ENCODE assay signal across 25 mouse cellular contexts in genomic region chr4:120606941-120607340, GRCm38 (mm10). TPM values are rescaled to one million over a fixed set of nuclear protein-coding genes. Genes with fewer than 3 reads are reported as not detected.
DNase-seq lines count a peak whose midpoint lies in the region; ATAC-seq and TF ChIP-seq lines count a peak whose summit lies in the region.
"Had no signal": no experiment of that assay in that cellular context is flagged by ENCODE, and none has a peak within 500 bp of the region (broad histone marks: within the 10 kb centered on the region; RNA-seq: fewer than 3 reads in every experiment).

No protein-coding gene starts in this region.

- peak overlapping the region; percentile 70 for H3K27ac ChIP-seq in hindbrain, embryonic 10.5 days
- no peak overlapping the region for H3K27ac ChIP-seq in hindbrain, embryonic 14.5 days
- H3K27ac ChIP-seq in midbrain, embryonic 13.5 days: no peak overlapping the region
- no peak overlapping the region for H3K27ac ChIP-seq in midbrain, embryonic 15.5 days
- H3K27ac ChIP-seq in hindbrain, postnatal 0 days: no peak overlapping the region
- H3K27ac ChIP-seq: forebrain, embryonic 15.5 days; gastrocnemius, adult 2 months; heart, adult 2 months had no signal

- peaks cover 27% of the 10 kb centered on the region for H3K4me1 ChIP-seq in hindbrain, embryonic 10.5 days (replicated peaks)
- no peaks in the 10 kb centered on the region for H3K4me1 ChIP-seq in hindbrain, embryonic 14.5 days (replicated peaks; ENCODE audit: control insufficient read depth, insufficient read depth, low read length)
- H3K4me1 ChIP-seq in midbrain, embryonic 13.5 days (replicated peaks): peaks cover 4% of the 10 kb centered on the region; the same call in 1 of the 2 replicates
- no peaks in the 10 kb centered on the region for H3K4me1 ChIP-seq in midbrain, embryonic 15.5 days
- no peaks in the 10 kb centered on the region for H3K4me1 ChIP-seq in hindbrain, postnatal 0 days (ENCODE audit: insufficient read depth, low read length)
- H3K4me1 ChIP-seq: forebrain, embryonic 15.5 days had no signal

- no peak overlapping the region for H3K4me3 ChIP-seq in hindbrain, embryonic 10.5 days
- no peak overlapping the region for H3K4me3 ChIP-seq in hindbrain, embryonic 14.5 days (replicated peaks; ENCODE audit: low read length)
- no peak overlapping the region for H3K4me3 ChIP-seq in midbrain, embryonic 13.5 days (replicated peaks)
- no peak overlapping the region for H3K4me3 ChIP-seq in midbrain, embryonic 15.5 days
- no peak overlapping the region for H3K4me3 ChIP-seq in hindbrain, postnatal 0 days (ENCODE audit: low read length)
- H3K4me3 ChIP-seq: forebrain, embryonic 15.5 days; gastrocnemius, adult 2 months; heart, adult 2 months had no signal

- TF ChIP-seq CTCF in hindbrain, postnatal 0 days (IDR thresholded peaks at IDR 0.05; ENCODE audit: low read depth): no peak

- whole genome bisulfite sequencing in hindbrain, embryonic 10.5 days: 24% methylated on average over 3 of the region's 3 CpGs
- 43% methylated on average over 3 of the region's 3 CpGs for WGBS in hindbrain, embryonic 14.5 days
- whole genome bisulfite sequencing in midbrain, embryonic 13.5 days: 20% methylated on average over 3 of the region's 3 CpGs
- 14% methylated on average over 3 of the region's 3 CpGs for WGBS in midbrain, embryonic 15.5 days
- WGBS in hindbrain, postnatal 0 days: 9% methylated on average over 3 of the region's 3 CpGs

- no peaks in the 10 kb centered on the region for H3K9me3 ChIP-seq in hindbrain, embryonic 10.5 days
- H3K9me3 ChIP-seq in hindbrain, embryonic 14.5 days (ENCODE audit: control insufficient read depth, low read length): no peaks in the 10 kb centered on the region
- no peaks in the 10 kb centered on the region for H3K9me3 ChIP-seq in midbrain, embryonic 13.5 days
- no peaks in the 10 kb centered on the region for H3K9me3 ChIP-seq in midbrain, embryonic 15.5 days
- H3K9me3 ChIP-seq in hindbrain, postnatal 0 days (ENCODE audit: low read length): no peaks in the 10 kb centered on the region
- H3K9me3 ChIP-seq: forebrain, embryonic 15.5 days had no signal

- no peak for ATAC-seq in hindbrain, embryonic 14.5 days (ENCODE audit: low FRiP score)
- ATAC-seq in midbrain, embryonic 13.5 days: peak; percentile 77
- no peak for ATAC-seq in midbrain, embryonic 15.5 days (replicated peaks)
- peak; percentile 41; the same call in 1 of the 2 replicates for ATAC-seq in hindbrain, postnatal 0 days
- ATAC-seq: forebrain, embryonic 15.5 days; intestine, embryonic 16.5 days; liver, postnatal 0 days had no signal

- intact Hi-C loops in left cerebral cortex, postnatal 10 days (cut with DNase I): no loop called here

- no peak overlapping the region for H3K4me2 ChIP-seq in hindbrain, embryonic 14.5 days (replicated peaks)
- no peak overlapping the region for H3K4me2 ChIP-seq in midbrain, embryonic 13.5 days (replicated peaks)
- H3K4me2 ChIP-seq in midbrain, embryonic 15.5 days: no peak overlapping the region
- H3K4me2 ChIP-seq in hindbrain, postnatal 0 days (ENCODE audit: low read depth, low read length): no peak overlapping the region
- H3K4me2 ChIP-seq: forebrain, embryonic 15.5 days had no signal

- H3K27me3 ChIP-seq in hindbrain, embryonic 10.5 days (ENCODE audit: insufficient read depth, poor library complexity, severe bottlenecking): no peaks in the 10 kb centered on the region
- no peaks in the 10 kb centered on the region for H3K27me3 ChIP-seq in hindbrain, embryonic 14.5 days (ENCODE audit: control insufficient read depth, insufficient read depth, low read length)
- no peaks in the 10 kb centered on the region for H3K27me3 ChIP-seq in midbrain, embryonic 13.5 days
- no peaks in the 10 kb centered on the region for H3K27me3 ChIP-seq in midbrain, embryonic 15.5 days (replicated peaks)
- H3K27me3 ChIP-seq in hindbrain, postnatal 0 days (ENCODE audit: insufficient read depth, low read length): no peaks in the 10 kb centered on the region
- H3K27me3 ChIP-seq: forebrain, embryonic 15.5 days had no signal

- H3K36me3 ChIP-seq in hindbrain, embryonic 10.5 days: no peaks in the 10 kb centered on the region
- no peaks in the 10 kb centered on the region for H3K36me3 ChIP-seq in hindbrain, embryonic 14.5 days (replicated peaks; ENCODE audit: control insufficient read depth, insufficient read depth)
- no peaks in the 10 kb centered on the region for H3K36me3 ChIP-seq in midbrain, embryonic 13.5 days
- H3K36me3 ChIP-seq in midbrain, embryonic 15.5 days (replicated peaks): no peaks in the 10 kb centered on the region
- no peaks in the 10 kb centered on the region for H3K36me3 ChIP-seq in hindbrain, postnatal 0 days (ENCODE audit: insufficient read depth, low read length)
- H3K36me3 ChIP-seq: forebrain, embryonic 15.5 days had no signal

- H3K9ac ChIP-seq in hindbrain, embryonic 14.5 days: no peak overlapping the region
- no peak overlapping the region for H3K9ac ChIP-seq in midbrain, embryonic 13.5 days (replicated peaks)
- H3K9ac ChIP-seq in midbrain, embryonic 15.5 days: no peak overlapping the region
- H3K9ac ChIP-seq in hindbrain, postnatal 0 days (replicated peaks; ENCODE audit: low read length): no peak overlapping the region
- H3K9ac ChIP-seq: forebrain, embryonic 15.5 days; liver, postnatal 0 days had no signal

- DNase-seq in hindbrain, embryonic 10.5 days (ENCODE audit: low spot score): no peak
- DNase-seq in hindbrain, embryonic 14.5 days (ENCODE audit: low spot score): no peak
- no peak for DNase-seq in hindbrain, postnatal 0 days (ENCODE audit: low spot score)
- no peak for DNase-seq in gastrocnemius, postnatal 25 days
- DNase-seq in left cerebral cortex, postnatal 10 days (ENCODE audit: extremely low spot score in 1 of 2, low spot score in 2 of 2): no peak
- DNase-seq: B cell, adult 2 months; cerebellum, adult 18-20 months; gastrocnemius, adult 2 months; heart, adult 2 months; heart, postnatal 10 days; liver, postnatal 0 days; right cerebral cortex, postnatal 14 days; thymus, postnatal 4 days had no signal

RNA-seq across cellular contexts. Expression of gene Gm8439, which starts 18.4 kb away (rescaled TPM):
- polyA plus RNA-seq in hindbrain, embryonic 10.5 days (2016; fragmentation: Nextera tagmentation; extraction: Ambion mirVana): not detected in 2 replicates
- not detected in 2 replicates for polyA plus RNA-seq in hindbrain, embryonic 14.5 days (2014; fragmentation: Nextera tagmentation; extraction: Ambion mirVana)
- polyA plus RNA-seq in midbrain, embryonic 13.5 days (2015; fragmentation: Nextera tagmentation; extraction: Ambion mirVana): not detected in 2 replicates
- not detected in 2 replicates for polyA plus RNA-seq in midbrain, embryonic 15.5 days (2015; fragmentation: Nextera tagmentation; extraction: Ambion mirVana)
- not detected in 2 replicates for total RNA-seq in hindbrain, postnatal 0 days (2014; rRNA removed)
- not detected in 2 replicates for polyA plus RNA-seq in hindbrain, postnatal 0 days (2015; fragmentation: Nextera tagmentation; extraction: Ambion mirVana)
- not detected for total RNA-seq in gastrocnemius, postnatal 25 days (2021)
- total RNA-seq in left cerebral cortex, postnatal 10 days (2021): not detected
- total RNA-seq: adrenal gland, adult 18-20 months; ES-E14; gastrocnemius, adult 2 months; heart, adult 2 months; heart, postnatal 10 days; layer of hippocampus, adult 8-10 months; left cerebral cortex, adult 8-10 months; monocyte, adult 5-6 weeks had no signal
- polyA plus RNA-seq: embryonic facial prominence, embryonic 14.5 days; forebrain, embryonic 15.5 days; heart, adult 2 months; intestine, embryonic 16.5 days; limb, embryonic 14.5 days; testis, adult 2 months had no signal

RNA-seq across cellular contexts. Expression of gene Ctps, which starts 36.9 kb away (rescaled TPM):
- 117 and 134 TPM in 2 replicates for polyA plus RNA-seq in hindbrain, embryonic 10.5 days (2016; fragmentation: Nextera tagmentation; extraction: Ambion mirVana)
- 87.0 and 103 TPM in 2 replicates for polyA plus RNA-seq in hindbrain, embryonic 14.5 days (2014; fragmentation: Nextera tagmentation; extraction: Ambion mirVana)
- 79.5 and 83.0 TPM in 2 replicates for polyA plus RNA-seq in midbrain, embryonic 13.5 days (2015; fragmentation: Nextera tagmentation; extraction: Ambion mirVana)
- polyA plus RNA-seq in midbrain, embryonic 15.5 days (2015; fragmentation: Nextera tagmentation; extraction: Ambion mirVana): 70.9 and 78.4 TPM in 2 replicates
- 42.2 and 52.0 TPM in 2 replicates for total RNA-seq in hindbrain, postnatal 0 days (2014; rRNA removed)
- 61.4 and 65.0 TPM in 2 replicates for polyA plus RNA-seq in hindbrain, postnatal 0 days (2015; fragmentation: Nextera tagmentation; extraction: Ambion mirVana)
- 10 to 100 TPM; 13.3 to 14.8 TPM for total RNA-seq in gastrocnemius, postnatal 25 days (2021)
- 10 to 100 TPM; 62.2 to 62.5 TPM for total RNA-seq in left cerebral cortex, postnatal 10 days (2021)

RNA-seq across cellular contexts. Expression of gene Cited4, which starts 59.4 kb away (rescaled TPM):
- 16.5 and 17.3 TPM in 2 replicates for polyA plus RNA-seq in hindbrain, embryonic 10.5 days (2016; fragmentation: Nextera tagmentation; extraction: Ambion mirVana)
- 0.72 and 1.9 TPM in 2 replicates for polyA plus RNA-seq in hindbrain, embryonic 14.5 days (2014; fragmentation: Nextera tagmentation; extraction: Ambion mirVana)
- 0.37 and 0.92 TPM in 2 replicates for polyA plus RNA-seq in midbrain, embryonic 13.5 days (2015; fragmentation: Nextera tagmentation; extraction: Ambion mirVana)
- 0.53 and 0.82 TPM in 2 replicates for polyA plus RNA-seq in midbrain, embryonic 15.5 days (2015; fragmentation: Nextera tagmentation; extraction: Ambion mirVana)
- total RNA-seq in hindbrain, postnatal 0 days (2014; rRNA removed): 11.1 and 11.7 TPM in 2 replicates
- 5.3 and 5.4 TPM in 2 replicates for polyA plus RNA-seq in hindbrain, postnatal 0 days (2015; fragmentation: Nextera tagmentation; extraction: Ambion mirVana)
- 10 to 100 TPM; 15.0 to 32.1 TPM for total RNA-seq in gastrocnemius, postnatal 25 days (2021)
- 1 to 10 TPM; 7.0 to 9.0 TPM for total RNA-seq in left cerebral cortex, postnatal 10 days (2021)

Comparison
In these comparisons a context has a peak if more than half of its experiments do, and no peak if none do; other contexts are left out.
1. ATAC-seq: peak in midbrain, embryonic 13.5 days (single experiment) and hindbrain, postnatal 0 days (single experiment); none in hindbrain, embryonic 14.5 days (single experiment) and midbrain, embryonic 15.5 days (single experiment).